Mouse (Mus musculus) thymus, adult 18-20 months (tissue): ENCODE data around the gene Espnl.

Experiments used
- DNase-seq, 2 experiments: peaks; one replicate each; pipeline ENCODE4 v3.0.0; 2022; ENCODE audit warnings: mixed read lengths in 2 of 2

Espnl gene

GRCm38 (mm10) chr1:91390369-91390768 lies 68.5 kb downstream of the Espnl start:
- DNase-seq, result no peak

GRCm38 (mm10) chr1:91397927-91398259 lies 76.0 kb downstream of the Espnl start:
- DNase-seq, result no peak
